Mouse (Mus musculus) limb, embryonic 14.5 days (tissue): ENCODE measurements around the gene Abcc2. TPM values are rescaled to one million over a fixed set of nuclear protein-coding genes. Genes with fewer than 3 reads are reported as not detected.

Experiments used
- ATAC-seq: fragments of 200-750 bp; cut with Nextera tagmentation; 2 replicates; pipeline ENCODE4 v1.8.0; 2017; ENCODE audit warnings: low read depth, moderate number of reproducible peaks, moderate TSS enrichment; ENCODE audit not compliant: low FRiP score
- DNase-seq: peaks from one replicate; pipeline ENCODE4 v3.0.0-alpha.2; 2015; ENCODE audit warnings: low spot score
- H3K27ac ChIP-seq: fragments of 300-500 bp; sonication (generic); replicated peaks from 2 replicates; pipeline ENCODE4 v1.5.1; 2014; ENCODE audit warnings: low read depth, mild to moderate bottlenecking, low read length, moderate library complexity, mixed read lengths
- H3K27me3 ChIP-seq: fragments of 300-500 bp; sonication (generic); 2 replicates; pipeline ENCODE4 v1.6.1; 2014; ENCODE audit warnings: low read length, mixed read lengths; ENCODE audit not compliant: control insufficient read depth, insufficient read depth
- H3K36me3 ChIP-seq: fragments of 300-500 bp; sonication (generic); 2 replicates; pipeline ENCODE4 v1.6.1; 2014; ENCODE audit warnings: mild to moderate bottlenecking, low read length, moderate library complexity, mixed read lengths; ENCODE audit not compliant: control insufficient read depth, insufficient read depth
- H3K4me1 ChIP-seq: fragments of 300-500 bp; sonication (generic); 2 replicates; pipeline ENCODE4 v1.6.1; 2014; ENCODE audit warnings: antibody characterized with exemption, low read length, mixed read lengths; ENCODE audit not compliant: control insufficient read depth, insufficient read depth
- H3K4me2 ChIP-seq: fragments of 300-500 bp; sonication (generic); replicated peaks from 2 replicates; pipeline ENCODE4 v1.6.1; 2014; ENCODE audit warnings: low read depth, mild to moderate bottlenecking, low read length, moderate library complexity; ENCODE audit not compliant: severe bottlenecking
- H3K4me3 ChIP-seq: fragments of 300-500 bp; sonication (generic); replicated peaks from 2 replicates; pipeline ENCODE4 v1.5.1; 2014; ENCODE audit warnings: low read length
- H3K9ac ChIP-seq: fragments of 300-500 bp; sonication (generic); 2 replicates; pipeline ENCODE4 v1.6.1; 2014; ENCODE audit warnings: mild to moderate bottlenecking, low read depth, low read length, moderate library complexity; ENCODE audit not compliant: severe bottlenecking
- H3K9me3 ChIP-seq: fragments of 300-500 bp; sonication (generic); 2 replicates; pipeline ENCODE4 v1.6.1; 2016; ENCODE audit warnings: low read length; ENCODE audit not compliant: control insufficient read depth
- POLR2A ChIP-seq: fragments of 200-500 bp; IDR thresholded peaks from 2 replicates; pipeline ENCODE4 v1.8.0; 2012; ENCODE audit warnings: inconsistent platforms, mild to moderate bottlenecking, moderate library complexity, borderline replicate concordance; ENCODE audit not compliant: insufficient read depth, insufficient read length; ENCODE audit errors: extremely low read depth
- WGBS: fragments of 180-500 bp; shearing (Covaris S2); extraction: QIAGEN DNeasy Blood & Tissue Kit; methylation state at CpG from one replicate; pipeline ENCODE4 v1.1.7; 2014; 5-methylcytosine and 5-hydroxymethylcytosine counted together
- polyA plus RNA-seq, 2 experiments: library from polyadenylated mRNA; depleted of rRNA in 1 of 2; stranded (reverse) in 1 of 2; unstranded in 1 of 2; fragments of >200 nt; fragmentation: Nextera tagmentation in 1 of 2; extraction: Ambion mirVana in 1 of 2; gene quantifications; 2 replicates each; pipeline versions ENCODE4 v1.2.1 to v1.2.3; 2012 to 2014

Gene Abcc2
- polyA plus RNA-seq, 2 experiments, result 0.11 to 0.32 TPM

DNA sequence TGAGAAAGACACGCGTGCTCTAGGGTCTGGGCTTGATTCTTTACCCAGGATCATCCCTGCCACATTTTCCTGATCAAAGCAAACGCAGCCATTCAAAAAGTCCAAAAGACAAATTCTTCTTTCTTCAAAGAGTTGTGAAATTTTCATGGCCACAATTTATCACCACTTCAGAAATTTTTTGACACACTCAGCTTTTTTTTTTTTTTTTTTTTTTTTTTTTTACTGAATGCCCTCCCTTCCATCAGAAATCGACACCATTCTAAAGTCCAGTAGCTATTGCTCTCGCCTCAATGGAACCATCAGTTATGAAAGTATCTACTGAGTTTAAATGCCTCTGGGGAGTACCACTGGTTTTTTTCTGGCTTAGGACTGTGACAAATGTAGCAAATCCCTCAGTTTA lies 1.6 kb upstream of the Abcc2 start:
- Histone ChIP-seq H3K36me3 (no peaks in the 10 kb centered on the region), H3K27ac (no peak overlapping the region), H3K9ac (no peak overlapping the region), H3K4me1 (no peaks in the 10 kb centered on the region), H3K27me3 (no peaks in the 10 kb centered on the region), H3K9me3 (no peaks in the 10 kb centered on the region), H3K4me3 (no peak overlapping the region), H3K4me2 (no peak overlapping the region)
- no peak for TF ChIP-seq POLR2A
- ATAC-seq, result no peak
- DNase-seq, result no peak
- 82% methylated on average over 5 of the region's 5 CpGs for WGBS

DNA sequence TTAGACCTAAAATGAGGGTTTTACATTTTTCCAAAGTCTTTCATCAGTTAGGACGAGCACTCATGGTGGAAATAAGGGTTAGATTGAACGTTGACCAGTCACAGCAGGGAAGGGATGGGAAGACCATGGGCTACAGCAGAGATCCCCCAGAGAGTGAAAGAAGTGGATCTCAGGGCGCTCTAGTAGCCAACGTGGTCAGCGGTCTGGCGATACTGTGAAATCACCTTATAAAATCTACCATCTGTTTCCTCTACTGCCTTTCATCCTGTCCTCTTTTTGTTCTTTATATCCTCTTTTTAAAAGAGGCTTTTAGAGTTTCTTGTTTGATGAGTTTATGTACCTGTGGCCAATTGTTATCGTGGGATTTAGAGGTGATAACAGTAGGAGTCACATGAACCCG lies 2.8 kb downstream of the Abcc2 start:
- ATAC-seq, result no peak
- no peak for TF ChIP-seq POLR2A
- no peak overlapping the region for H3K27ac ChIP-seq
- no peaks in the 10 kb centered on the region for H3K4me1 ChIP-seq
- no peak overlapping the region for H3K9ac ChIP-seq
- no peaks in the 10 kb centered on the region for H3K27me3 ChIP-seq
- DNase-seq, result no peak
- no peaks in the 10 kb centered on the region for H3K36me3 ChIP-seq
- no peak overlapping the region for H3K4me2 ChIP-seq
- H3K9me3 ChIP-seq, result no peaks in the 10 kb centered on the region
- 51% methylated on average over 8 of the region's 8 CpGs for whole genome bisulfite sequencing
- no peak overlapping the region for H3K4me3 ChIP-seq

DNA sequence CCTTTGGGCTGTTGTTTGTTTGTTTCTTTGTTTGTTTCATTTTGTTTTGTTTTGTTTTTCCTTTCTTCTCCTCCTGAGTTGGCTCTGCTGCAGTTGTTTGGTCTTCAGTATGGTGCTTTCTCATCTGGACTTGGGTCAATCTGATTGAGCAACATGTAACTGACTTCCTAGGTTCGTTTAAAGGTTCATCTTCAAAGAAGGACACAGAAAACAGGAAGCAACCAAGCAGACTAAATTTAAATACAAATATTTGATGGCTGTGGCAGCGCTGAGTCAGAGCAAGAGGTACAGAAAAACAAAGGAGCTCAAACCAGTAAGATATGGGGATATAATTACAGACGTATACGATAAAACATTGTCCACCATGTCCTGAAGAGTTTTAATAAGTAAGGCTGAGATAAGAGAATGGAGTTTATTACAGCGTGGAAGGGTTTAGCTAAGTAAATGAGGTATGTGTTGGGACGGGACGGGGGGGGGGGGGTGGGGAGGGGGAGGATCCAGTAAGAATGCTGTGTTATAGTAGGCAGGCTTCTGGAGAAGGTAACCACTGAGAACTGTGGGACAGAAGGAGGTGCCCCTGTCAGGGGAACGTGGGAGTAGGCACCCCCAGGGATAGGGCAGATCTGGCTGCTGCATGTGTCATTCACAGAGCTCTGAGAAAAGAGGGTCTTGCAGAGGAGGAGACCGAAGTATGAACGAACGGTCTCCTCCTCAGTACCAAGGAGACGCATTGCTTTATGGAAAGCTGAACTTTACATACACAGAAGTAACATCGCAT lies 4.4 kb downstream of the Abcc2 start:
- no peaks in the 10 kb centered on the region for H3K4me1 ChIP-seq
- no peaks in the 10 kb centered on the region for H3K36me3 ChIP-seq
- H3K4me2 ChIP-seq, result no peak overlapping the region
- no peak for TF ChIP-seq POLR2A
- 79% methylated on average over 13 of the region's 13 CpGs for WGBS
- no peak for ATAC-seq
- H3K4me3 ChIP-seq, result no peak overlapping the region
- no peak for DNase-seq
- no peaks in the 10 kb centered on the region for H3K9me3 ChIP-seq
- H3K27ac ChIP-seq, result no peak overlapping the region
- no peak overlapping the region for H3K9ac ChIP-seq
- H3K27me3 ChIP-seq, result no peaks in the 10 kb centered on the region

DNA sequence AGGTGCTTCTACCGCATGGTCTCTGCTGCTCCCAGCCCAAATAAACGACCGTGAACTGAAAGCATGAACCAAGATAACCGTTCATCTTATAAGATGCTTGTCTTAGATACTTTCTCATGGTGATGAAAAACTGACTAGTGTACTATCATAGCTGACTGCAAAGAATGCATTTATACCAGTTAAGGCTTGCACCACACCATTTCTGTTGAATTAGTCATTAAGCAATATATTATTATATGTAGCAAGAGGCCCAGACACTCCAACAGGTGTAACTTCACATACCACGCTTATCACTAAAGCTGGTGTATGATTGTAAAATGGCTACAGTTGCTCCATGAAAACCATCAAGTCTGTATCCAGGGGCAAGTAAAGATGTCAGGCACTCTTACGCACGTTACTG lies 7.8 kb downstream of the Abcc2 start:
- no peaks in the 10 kb centered on the region for H3K36me3 ChIP-seq
- DNase-seq (no peak), ATAC-seq (no peak)
- no peak overlapping the region for H3K4me2 ChIP-seq
- no peak overlapping the region for H3K4me3 ChIP-seq
- no peak overlapping the region for H3K9ac ChIP-seq
- 88% methylated on average over 7 of the region's 7 CpGs for WGBS
- H3K27ac ChIP-seq, result no peak overlapping the region
- H3K9me3 ChIP-seq, result no peaks in the 10 kb centered on the region
- no peak for TF ChIP-seq POLR2A
- no peaks in the 10 kb centered on the region for H3K4me1 ChIP-seq
- no peaks in the 10 kb centered on the region for H3K27me3 ChIP-seq

DNA sequence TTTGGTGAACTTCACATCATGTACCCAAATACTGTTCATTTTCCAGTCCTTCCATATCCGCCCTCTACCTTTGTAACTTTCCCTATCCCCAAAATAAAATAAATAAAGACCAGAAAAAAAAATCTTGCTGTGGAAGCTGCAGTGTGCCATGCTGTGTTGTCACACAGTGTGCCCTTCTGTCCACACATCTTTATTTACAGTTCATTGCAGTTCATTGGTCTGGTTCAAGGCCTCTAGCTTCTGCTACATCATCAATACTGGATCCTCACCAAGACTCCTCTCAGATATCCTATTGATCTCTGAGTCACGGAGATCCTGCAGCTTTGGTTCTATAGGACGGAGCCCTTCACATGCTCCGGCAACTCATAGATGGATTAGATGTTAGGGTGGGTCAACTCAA lies 10.5 kb downstream of the Abcc2 start:
- ATAC-seq, result no peak

More for the DNA sequence above, 10.5 kb downstream of the Abcc2 start:
- Histone ChIP-seq H3K4me2 (no peak overlapping the region), H3K4me1 (no peaks in the 10 kb centered on the region), H3K9me3 (no peaks in the 10 kb centered on the region), H3K36me3 (no peaks in the 10 kb centered on the region), H3K27ac (no peak overlapping the region), H3K9ac (no peak overlapping the region), H3K4me3 (no peak overlapping the region), H3K27me3 (no peaks in the 10 kb centered on the region)
- no peak for TF ChIP-seq POLR2A
- WGBS, result 89% methylated on average over 4 of the region's 4 CpGs
- no peak for DNase-seq
